Mouse (Mus musculus): ENCODE measurements at regions not wholly inside any gene's neighbourhood (a gene's known extent, or its start where the extent isn't known, plus 50 kb on each side); places are given as distances from the start of the nearest gene placed in this dataset.
A peak's percentile ranks its signal among the peaks of the same experiment; 100 is the strongest.

DNA sequence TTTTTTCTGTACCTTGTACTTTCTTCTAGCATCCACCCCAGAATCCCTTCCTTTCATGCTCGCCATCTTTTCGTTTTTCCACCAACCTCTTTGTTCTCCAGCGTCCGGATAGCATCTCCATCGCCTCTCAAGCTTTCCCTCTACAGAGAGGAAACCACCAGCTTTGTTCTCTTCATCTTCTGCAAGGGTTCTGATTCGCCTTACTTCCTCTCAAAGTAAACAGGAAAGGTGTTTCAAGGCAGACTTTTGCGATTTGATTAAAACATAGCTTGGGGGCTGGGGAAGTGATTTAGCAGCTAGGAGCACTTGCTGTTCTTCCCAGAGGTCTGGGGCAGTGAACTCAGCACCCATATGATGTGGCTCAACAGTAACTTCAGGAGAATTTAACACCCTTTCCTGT is 71.4 kb downstream of the Emp1 start:
- Histone ChIP-seq H3K9me3 (ENCODE audit: low read length) (no peaks in the 10 kb centered on the region; the same call in 1 of the 2 replicates), H3K27ac (ENCODE audit: low read length) (no peak overlapping the region), H3K4me2 (replicated peaks; ENCODE audit: low read depth, low read length) (no peak overlapping the region), H3K4me1 (ENCODE audit: insufficient read depth, low read depth, low read length) (no peaks in the 10 kb centered on the region), H3K4me3 (ENCODE audit: low read depth, low read length) (no peak overlapping the region), H3K9ac (replicated peaks; ENCODE audit: low read depth) (no peak overlapping the region), H3K36me3 (ENCODE audit: insufficient read depth, low read length) (no peaks in the 10 kb centered on the region), H3K27me3 (replicated peaks; ENCODE audit: insufficient read depth, low read length) (no peaks in the 10 kb centered on the region)
- ATAC-seq: no peak
- 63% methylated on average over 7 of the region's 7 CpGs for WGBS
- DNase-seq (ENCODE audit: low spot score): no peak
- TF ChIP-seq CTCF (IDR thresholded peaks at IDR 0.05) (no peak), EP300 (IDR thresholded peaks at IDR 0.05) (no peak)

DNA sequence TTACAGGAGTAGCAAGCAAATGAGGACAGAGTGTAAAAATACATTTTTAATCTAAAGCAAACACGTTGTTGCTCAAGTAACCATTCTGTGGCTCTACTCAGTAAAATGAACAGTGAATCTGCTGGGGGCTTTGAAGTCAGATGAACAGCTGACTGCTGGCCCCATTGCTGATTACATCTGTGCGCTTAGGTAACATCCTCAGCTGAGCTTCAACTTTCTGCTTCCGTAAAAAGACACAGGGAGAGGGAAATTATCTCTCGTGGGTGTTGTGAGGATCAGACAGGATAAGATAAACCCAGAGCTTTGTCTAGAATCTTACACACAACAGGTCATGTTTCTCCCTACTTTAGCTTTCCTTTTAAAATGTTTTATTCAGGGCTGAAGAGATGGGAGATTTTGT is 74.0 kb downstream of the Emp1 start:
- Histone ChIP-seq H3K4me1 (ENCODE audit: insufficient read depth, low read depth, low read length) (no peaks in the 10 kb centered on the region), H3K4me3 (ENCODE audit: low read depth, low read length) (no peak overlapping the region), H3K4me2 (replicated peaks; ENCODE audit: low read depth, low read length) (no peak overlapping the region), H3K27me3 (replicated peaks; ENCODE audit: insufficient read depth, low read length) (no peaks in the 10 kb centered on the region), H3K36me3 (ENCODE audit: insufficient read depth, low read length) (no peaks in the 10 kb centered on the region), H3K27ac (ENCODE audit: low read length) (no peak overlapping the region), H3K9ac (replicated peaks; ENCODE audit: low read depth) (no peak overlapping the region), H3K9me3 (ENCODE audit: low read length) (no peaks in the 10 kb centered on the region; the same call in 1 of the 2 replicates)
- ATAC-seq: no peak
- WGBS: 65% methylated on average over 4 of the region's 4 CpGs
- no peak for TF ChIP-seq EP300 (IDR thresholded peaks at IDR 0.05)
- no peak for TF ChIP-seq CTCF (IDR thresholded peaks at IDR 0.05)
- DNase-seq (ENCODE audit: low spot score): no peak

DNA sequence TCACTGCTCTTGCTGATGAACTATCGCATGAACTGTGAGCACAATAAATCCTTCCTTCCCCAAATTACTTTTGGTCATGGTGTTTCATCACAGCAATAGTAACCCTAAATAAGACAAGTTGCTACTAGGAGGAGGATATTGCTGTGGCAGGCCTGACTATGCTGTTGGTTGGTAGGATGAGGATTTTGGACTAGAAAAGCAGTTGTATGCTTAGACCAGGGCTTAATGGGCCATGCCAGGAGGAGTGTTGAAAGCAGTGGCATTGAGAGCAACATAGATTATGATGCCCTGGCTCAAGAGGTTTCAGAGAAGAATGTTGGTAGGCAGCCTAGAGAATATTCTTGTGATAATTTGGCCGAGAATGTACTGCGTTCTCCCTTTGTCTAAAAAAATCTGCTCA is 75.9 kb downstream of the Emp1 start:
- WGBS: 93% methylated on average over 3 of the region's 3 CpGs
- TF ChIP-seq EP300 (IDR thresholded peaks at IDR 0.05): no peak
- Histone ChIP-seq H3K9me3 (ENCODE audit: low read length) (no peaks in the 10 kb centered on the region; the same call in 1 of the 2 replicates), H3K4me2 (replicated peaks; ENCODE audit: low read depth, low read length) (no peak overlapping the region), H3K27me3 (replicated peaks; ENCODE audit: insufficient read depth, low read length) (no peaks in the 10 kb centered on the region), H3K4me3 (ENCODE audit: low read depth, low read length) (no peak overlapping the region), H3K27ac (ENCODE audit: low read length) (no peak overlapping the region), H3K4me1 (ENCODE audit: insufficient read depth, low read depth, low read length) (no peaks in the 10 kb centered on the region), H3K9ac (replicated peaks; ENCODE audit: low read depth) (no peak overlapping the region), H3K36me3 (ENCODE audit: insufficient read depth, low read length) (no peaks in the 10 kb centered on the region)
- ATAC-seq (no peak), DNase-seq (ENCODE audit: low spot score) (no peak)

DNA sequence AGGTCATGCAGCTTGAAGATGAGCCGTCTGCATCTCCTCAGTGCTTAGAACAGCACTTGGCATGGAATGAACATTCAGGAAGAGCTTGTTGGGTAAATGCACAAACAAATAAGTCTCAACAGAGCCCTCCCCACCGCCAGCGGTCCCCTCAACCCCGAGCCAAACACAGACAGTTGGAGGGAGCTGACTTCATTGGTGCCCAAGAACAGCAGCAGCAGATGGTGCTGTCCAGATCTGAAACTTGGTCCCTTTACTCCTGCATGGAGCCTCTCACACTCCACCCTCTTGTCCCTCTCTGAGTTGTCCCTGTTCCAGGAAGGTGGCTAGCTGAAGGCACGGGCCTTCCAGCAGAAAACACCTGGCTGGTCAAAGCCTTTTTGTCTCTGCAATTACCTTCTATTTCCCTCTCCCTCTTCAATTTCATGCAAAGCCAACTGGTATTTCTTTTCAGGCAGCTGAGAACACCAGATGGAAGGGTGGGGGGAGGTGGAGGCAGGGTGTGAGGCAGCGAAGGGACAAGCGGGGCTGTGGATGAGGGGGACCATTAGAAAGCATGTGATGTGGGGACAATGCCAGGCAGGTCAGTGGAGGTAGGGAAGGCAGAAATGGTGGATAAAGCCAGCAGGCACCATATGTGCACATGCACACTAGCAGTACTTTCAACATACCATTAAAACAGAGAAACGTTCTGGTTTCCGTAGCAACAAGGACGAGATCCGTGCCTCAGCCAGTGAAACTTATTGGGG is 79.0 kb downstream of the Emp1 start:
- DNase-seq (ENCODE audit: low spot score) (no peak), ATAC-seq (no peak)
- 67% methylated on average over 11 of the region's 11 CpGs for WGBS
- Histone ChIP-seq H3K27ac (ENCODE audit: low read length) (no peak overlapping the region), H3K9ac (replicated peaks; ENCODE audit: low read depth) (no peak overlapping the region), H3K36me3 (ENCODE audit: insufficient read depth, low read length) (no peaks in the 10 kb centered on the region), H3K9me3 (ENCODE audit: low read length) (no peaks in the 10 kb centered on the region; the same call in 1 of the 2 replicates), H3K27me3 (replicated peaks; ENCODE audit: insufficient read depth, low read length) (no peaks in the 10 kb centered on the region), H3K4me3 (ENCODE audit: low read depth, low read length) (no peak overlapping the region), H3K4me1 (ENCODE audit: insufficient read depth, low read depth, low read length) (no peaks in the 10 kb centered on the region; the same call in 1 of the 2 replicates), H3K4me2 (replicated peaks; ENCODE audit: low read depth, low read length) (no peak overlapping the region)
- TF ChIP-seq EP300 (IDR thresholded peaks at IDR 0.05) (no peak), CTCF (IDR thresholded peaks at IDR 0.05) (no peak)

DNA sequence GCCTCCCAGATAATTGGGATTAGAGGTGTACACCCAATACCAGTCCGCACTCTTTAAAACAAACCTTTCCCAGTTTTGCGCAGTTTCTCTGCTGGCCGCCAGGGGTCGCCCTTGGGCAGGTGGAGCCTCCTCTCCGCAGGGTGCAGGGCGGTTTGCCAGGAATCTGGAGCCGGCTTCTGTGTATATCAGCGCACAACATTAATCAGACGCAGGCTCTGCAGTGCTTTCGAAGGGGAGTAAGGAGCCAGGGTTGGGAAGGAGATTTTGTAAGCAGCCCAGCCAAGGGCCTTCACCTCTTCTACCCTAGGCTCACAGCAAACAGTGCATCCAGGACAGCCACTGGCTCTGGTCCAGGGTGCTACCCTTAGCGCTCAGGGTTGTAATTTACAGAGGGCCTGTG is 82.3 kb downstream of the Emp1 start:
- no peaks in the 10 kb centered on the region for H3K27me3 ChIP-seq (replicated peaks; ENCODE audit: insufficient read depth, low read length)
- DNase-seq (ENCODE audit: low spot score) (peak; percentile 94), ATAC-seq (peak; percentile 92)
- H3K4me3 ChIP-seq (ENCODE audit: low read depth, low read length): no peak overlapping the region
- H3K9me3 ChIP-seq (ENCODE audit: low read length): no peaks in the 10 kb centered on the region
- no peaks in the 10 kb centered on the region; the same call in 1 of the 2 replicates for H3K4me1 ChIP-seq (ENCODE audit: insufficient read depth, low read depth, low read length)
- no peak overlapping the region for H3K9ac ChIP-seq (replicated peaks; ENCODE audit: low read depth)
- H3K36me3 ChIP-seq (ENCODE audit: insufficient read depth, low read length): no peaks in the 10 kb centered on the region
- H3K4me2 ChIP-seq (replicated peaks; ENCODE audit: low read depth, low read length): no peak overlapping the region
- TF ChIP-seq CTCF (IDR thresholded peaks at IDR 0.05) (peak; percentile 98), EP300 (IDR thresholded peaks at IDR 0.05) (no peak)
- WGBS: under 1% methylated on average over 11 of the region's 11 CpGs
- H3K27ac ChIP-seq (ENCODE audit: low read length): no peak overlapping the region

DNA sequence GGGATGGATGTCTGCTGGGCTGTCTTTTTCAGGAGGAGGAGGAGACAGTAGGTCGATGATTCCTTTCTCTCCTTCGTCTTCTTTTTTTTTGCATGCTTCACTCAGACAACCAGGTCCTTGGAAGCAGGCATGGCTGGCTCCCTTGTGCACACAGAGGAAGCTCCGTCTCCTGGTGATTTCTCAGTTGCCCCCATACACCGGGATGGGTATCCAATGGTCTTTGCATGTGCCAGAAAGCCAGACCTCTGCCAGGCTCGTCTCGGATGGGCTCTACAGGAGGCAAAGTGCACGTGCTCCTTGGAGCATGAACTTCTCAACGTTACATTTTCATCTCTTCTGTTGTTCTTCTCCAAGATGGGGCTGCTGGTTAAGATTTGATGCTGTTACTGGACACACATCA is 82.7 kb downstream of the Emp1 start:
- Histone ChIP-seq H3K9me3 (ENCODE audit: low read length) (no peaks in the 10 kb centered on the region), H3K27ac (ENCODE audit: low read length) (no peak overlapping the region), H3K4me3 (ENCODE audit: low read depth, low read length) (no peak overlapping the region), H3K4me2 (replicated peaks; ENCODE audit: low read depth, low read length) (no peak overlapping the region), H3K36me3 (ENCODE audit: insufficient read depth, low read length) (no peaks in the 10 kb centered on the region), H3K9ac (replicated peaks; ENCODE audit: low read depth) (no peak overlapping the region), H3K4me1 (ENCODE audit: insufficient read depth, low read depth, low read length) (no peaks in the 10 kb centered on the region; the same call in 1 of the 2 replicates), H3K27me3 (replicated peaks; ENCODE audit: insufficient read depth, low read length) (no peaks in the 10 kb centered on the region)
- ATAC-seq (0 out of 2 replicates have a peak, but pooled peaks have one; percentile 7), DNase-seq (ENCODE audit: low spot score) (no peak)
- WGBS: 40% methylated on average over 8 of the region's 8 CpGs
- TF ChIP-seq CTCF (IDR thresholded peaks at IDR 0.05): no peak
- no peak for TF ChIP-seq EP300 (IDR thresholded peaks at IDR 0.05)

Data from lung, postnatal 0 days (tissue).